ENCODE assay signal across 7 mouse cellular contexts in genomic region chr6:99666318-99667171, GRCm38 (mm10). TPM values are rescaled to one million over a fixed set of nuclear protein-coding genes. Genes with fewer than 3 reads are reported as not detected.
DNase-seq lines count a peak whose midpoint lies in the region; ATAC-seq lines count a peak whose summit lies in the region.

TSS of gene Eif4e3 (minus strand) at chr6:99666771.
TSS of gene Gm20696 (minus strand) at chr6:99666797.

- H3K36me3 ChIP-seq in forebrain, embryonic 16.5 days (ENCODE audit: control insufficient read depth, insufficient read depth) = no peaks in the 10 kb centered on the region
- no peaks in the 10 kb centered on the region for H3K36me3 ChIP-seq in hindbrain, embryonic 10.5 days
- H3K36me3 ChIP-seq in limb, embryonic 10.5 days = no peaks in the 10 kb centered on the region

- peak within 1 kb of the TSS; percentile 20; the same call in 1 of the 2 replicates for H3K27ac ChIP-seq in forebrain, embryonic 16.5 days (ENCODE audit: low read length)
- H3K27ac ChIP-seq in hindbrain, embryonic 10.5 days = peak within 1 kb of the TSS; percentile 96
- peak within 1 kb of the TSS; percentile 94 for H3K27ac ChIP-seq in limb, embryonic 10.5 days

- peaks cover 54% of the 10 kb centered on the region for H3K4me1 ChIP-seq in forebrain, embryonic 16.5 days (replicated peaks; ENCODE audit: control insufficient read depth, insufficient read depth, low read length)
- peaks cover 64% of the 10 kb centered on the region for H3K4me1 ChIP-seq in hindbrain, embryonic 10.5 days (replicated peaks)
- peaks cover 45% of the 10 kb centered on the region for H3K4me1 ChIP-seq in limb, embryonic 10.5 days

- peak within 1 kb of the TSS; percentile 91 for H3K9ac ChIP-seq in forebrain, embryonic 16.5 days (replicated peaks; ENCODE audit: low read depth, low read length)

- WGBS in forebrain, embryonic 16.5 days = under 1% methylated on average over 47 of the region's 75 CpGs
- WGBS in hindbrain, embryonic 10.5 days = under 1% methylated on average over 75 of the region's 75 CpGs
- WGBS in limb, embryonic 10.5 days = under 1% methylated on average over 72 of the region's 75 CpGs

- peak within 1 kb of the TSS; percentile 75 for H3K4me3 ChIP-seq in forebrain, embryonic 16.5 days (replicated peaks; ENCODE audit: low read length)
- H3K4me3 ChIP-seq in hindbrain, embryonic 10.5 days = peak within 1 kb of the TSS; percentile 88
- H3K4me3 ChIP-seq in limb, embryonic 10.5 days = peak within 1 kb of the TSS; percentile 84

- peak within 1 kb of the TSS; percentile 92 for H3K4me2 ChIP-seq in forebrain, embryonic 16.5 days (ENCODE audit: low read length)

- peak; percentile 13 for DNase-seq in T-cell, adult 2 months (ENCODE audit: low spot score)
- DNase-seq in cerebellum, adult 11 months = peak; percentile 87
- DNase-seq in hindbrain, embryonic 10.5 days (ENCODE audit: low spot score) = peak; percentile 82
- peak; percentile 81 for DNase-seq in limb, embryonic 10.5 days (ENCODE audit: low spot score)
- DNase-seq in mesoderm, embryonic 11.5 days (ENCODE audit: low read depth, low spot score) = peak; percentile 66
- DNase-seq in spleen, postnatal 36 days (ENCODE audit: low spot score in 2 of 2) = peak; percentile 19 to 34

- no peaks in the 10 kb centered on the region for H3K27me3 ChIP-seq in forebrain, embryonic 16.5 days (replicated peaks; ENCODE audit: control insufficient read depth, insufficient read depth, low read length)
- peaks cover 59% of the 10 kb centered on the region for H3K27me3 ChIP-seq in hindbrain, embryonic 10.5 days (ENCODE audit: insufficient read depth, poor library complexity, severe bottlenecking)
- peaks cover 24% of the 10 kb centered on the region; the same call in 1 of the 2 replicates for H3K27me3 ChIP-seq in limb, embryonic 10.5 days (ENCODE audit: low read depth, poor library complexity, severe bottlenecking)

- ATAC-seq in forebrain, embryonic 16.5 days = peak; percentile 26; the same call in 1 of the 2 replicates

- H3K9me3 ChIP-seq in forebrain, embryonic 16.5 days (ENCODE audit: control insufficient read depth, low read length) = no peaks in the 10 kb centered on the region
- H3K9me3 ChIP-seq in hindbrain, embryonic 10.5 days = no peaks in the 10 kb centered on the region
- no peaks in the 10 kb centered on the region for H3K9me3 ChIP-seq in limb, embryonic 10.5 days (replicated peaks)

RNA-seq across cellular contexts. Expression of gene Eif4e3, which starts in this region (rescaled TPM):
- polyA plus RNA-seq in forebrain, embryonic 16.5 days (2015; fragmentation: Nextera tagmentation; extraction: Ambion mirVana) = 8.8 and 10.2 TPM in 2 replicates
- 12.0 and 15.7 TPM in 2 replicates for polyA plus RNA-seq in hindbrain, embryonic 10.5 days (2016; fragmentation: Nextera tagmentation; extraction: Ambion mirVana)
- polyA plus RNA-seq in limb, embryonic 10.5 days (2016; fragmentation: Nextera tagmentation; extraction: Ambion mirVana) = 11.1 and 14.6 TPM in 2 replicates

RNA-seq across cellular contexts. Expression of gene Gm20696, which starts in this region (rescaled TPM):
- polyA plus RNA-seq in forebrain, embryonic 16.5 days (2015; fragmentation: Nextera tagmentation; extraction: Ambion mirVana) = 3.0 and 6.3 TPM in 2 replicates
- 3.0 and 3.2 TPM in 2 replicates for polyA plus RNA-seq in hindbrain, embryonic 10.5 days (2016; fragmentation: Nextera tagmentation; extraction: Ambion mirVana)
- 2.4 and 3.2 TPM in 2 replicates for polyA plus RNA-seq in limb, embryonic 10.5 days (2016; fragmentation: Nextera tagmentation; extraction: Ambion mirVana)

Comparison
In these comparisons a context has a peak if more than half of its experiments do, and no peak if none do; other contexts are left out.
1. Peak in every context shown above with its lines: DNase-seq, ATAC-seq, H3K4me3 ChIP-seq and H3K27ac ChIP-seq.
2. DNase-seq: peak in every context shown above with its lines; median percentile 87 in cerebellum, adult 11 months; 82 in hindbrain, embryonic 10.5 days; 81 in limb, embryonic 10.5 days; 66 in mesoderm, embryonic 11.5 days; 26 in spleen, postnatal 36 days; 13 in T-cell, adult 2 months.
3. H3K27ac ChIP-seq: peak in every context shown above with its lines; median percentile 96 in hindbrain, embryonic 10.5 days; 94 in limb, embryonic 10.5 days; 20 in forebrain, embryonic 16.5 days.